Mouse (Mus musculus) testis, adult 2 months (tissue): ENCODE results near the gene Spats2l. TPM values are rescaled to one million over a fixed set of nuclear protein-coding genes. Genes with fewer than 3 reads are reported as not detected.
A peak's percentile ranks its signal among the peaks of the same experiment; 100 is the strongest.

ENCODE experiments used
- H3K27ac ChIP-seq: fragments of 200-500 bp; 2 replicates; pipeline ENCODE4 v1.5.1; 2012; ENCODE audit warnings: low read depth, low read length; ENCODE audit not compliant: control insufficient read depth, insufficient read depth
- H3K27me3 ChIP-seq: fragments of 200-500 bp; 2 replicates; pipeline ENCODE4 v1.6.1; 2012; ENCODE audit warnings: mild to moderate bottlenecking, low read length, moderate library complexity; ENCODE audit not compliant: control insufficient read depth, insufficient read depth
- H3K36me3 ChIP-seq: fragments of 200-500 bp; 2 replicates; pipeline ENCODE4 v1.6.1; 2012; ENCODE audit warnings: mild to moderate bottlenecking, low read length; ENCODE audit not compliant: control insufficient read depth, insufficient read depth
- H3K4me1 ChIP-seq: fragments of 200-500 bp; 2 replicates; pipeline ENCODE4 v1.6.1; 2012; ENCODE audit warnings: low read length; ENCODE audit not compliant: control insufficient read depth, insufficient read depth
- H3K4me3 ChIP-seq: fragments of 200-500 bp; 2 replicates; pipeline ENCODE4 v1.5.1; 2012; ENCODE audit warnings: low read depth, mild to moderate bottlenecking, low read length, moderate library complexity, mixed read lengths; ENCODE audit not compliant: control insufficient read depth
- CTCF ChIP-seq: fragments of 200-500 bp; IDR thresholded peaks from 2 replicates; pipeline ENCODE4 v1.5.1; 2012; ENCODE audit warnings: low read depth, mild to moderate bottlenecking, inconsistent platforms, low read length, moderate library complexity; ENCODE audit not compliant: control insufficient read depth, insufficient read depth, insufficient replicate concordance
- POLR2A ChIP-seq: fragments of 200-500 bp; IDR thresholded peaks from 2 replicates; pipeline ENCODE4 v1.6.1; 2012; ENCODE audit warnings: low read depth, mild to moderate bottlenecking, inconsistent platforms, low read length, moderate library complexity; ENCODE audit not compliant: control insufficient read depth
- polyA plus RNA-seq: library from polyadenylated mRNA; depleted of rRNA; stranded (reverse); fragments of >200 nt; gene quantifications from 2 replicates; pipeline ENCODE4 v1.2.3, GENCODE M21; 2012

Spats2l gene
- polyA plus RNA-seq, 1 experiment = 0.44 TPM

GRCm38 (mm10) chr1:57824966-57825759 lies 51.2 kb downstream of the Spats2l start:
- Histone ChIP-seq H3K36me3 (no peaks in the 10 kb centered on the region), H3K4me1 (no peaks in the 10 kb centered on the region), H3K27me3 (no peaks in the 10 kb centered on the region), H3K4me3 (no peak overlapping the region), H3K27ac (no peak overlapping the region)
- no peak for TF ChIP-seq CTCF
- TF ChIP-seq POLR2A = no peak

GRCm38 (mm10) chr1:57826245-57826644 lies 52.3 kb downstream of the Spats2l start:
- H3K27ac ChIP-seq = no peak overlapping the region
- H3K4me3 ChIP-seq = no peak overlapping the region
- H3K4me1 ChIP-seq = no peaks in the 10 kb centered on the region
- H3K27me3 ChIP-seq = no peaks in the 10 kb centered on the region
- TF ChIP-seq CTCF (no peak), POLR2A (no peak)
- H3K36me3 ChIP-seq = no peaks in the 10 kb centered on the region

GRCm38 (mm10) chr1:57833145-57833544 lies 59.2 kb downstream of the Spats2l start:
- H3K36me3 ChIP-seq = no peaks in the 10 kb centered on the region
- no peak overlapping the region for H3K4me3 ChIP-seq
- H3K27me3 ChIP-seq = no peaks in the 10 kb centered on the region
- TF ChIP-seq POLR2A (no peak), CTCF (no peak)
- H3K27ac ChIP-seq = no peak overlapping the region
- H3K4me1 ChIP-seq = no peaks in the 10 kb centered on the region

- Histone ChIP-seq H3K27me3 (no peaks in the 10 kb centered on the region), H3K27ac (peak overlapping the region; percentile 29; the same call in 1 of the 2 replicates), H3K36me3 (no peaks in the 10 kb centered on the region), H3K4me1 (no peaks in the 10 kb centered on the region), H3K4me3 (no peak overlapping the region)
- no peak for TF ChIP-seq POLR2A
- TF ChIP-seq CTCF = no peak
These were observed 61.2 kb downstream of the Spats2l start for GRCm38 (mm10) chr1:57835128-57835527.

GRCm38 (mm10) chr1:57836686-57837317 lies 62.8 kb downstream of the Spats2l start:
- Histone ChIP-seq H3K4me1 (no peaks in the 10 kb centered on the region), H3K27me3 (no peaks in the 10 kb centered on the region), H3K36me3 (no peaks in the 10 kb centered on the region), H3K4me3 (no peak overlapping the region), H3K27ac (no peak overlapping the region)
- TF ChIP-seq CTCF (no peak), POLR2A (no peak)

- no peaks in the 10 kb centered on the region for H3K36me3 ChIP-seq
- H3K27me3 ChIP-seq = no peaks in the 10 kb centered on the region
- no peak overlapping the region for H3K4me3 ChIP-seq
- TF ChIP-seq POLR2A = no peak
- TF ChIP-seq CTCF = no peak
- no peak overlapping the region for H3K27ac ChIP-seq
- H3K4me1 ChIP-seq = no peaks in the 10 kb centered on the region
These were observed 65.9 kb downstream of the Spats2l start for GRCm38 (mm10) chr1:57839863-57840262.

GRCm38 (mm10) chr1:57845054-57845722 lies 71.2 kb downstream of the Spats2l start:
- H3K4me3 ChIP-seq = no peak overlapping the region
- H3K27ac ChIP-seq = no peak overlapping the region
- H3K27me3 ChIP-seq = no peaks in the 10 kb centered on the region
- no peak for TF ChIP-seq POLR2A
- no peaks in the 10 kb centered on the region for H3K4me1 ChIP-seq
- H3K36me3 ChIP-seq = no peaks in the 10 kb centered on the region
